Mouse (Mus musculus) embryonic fibroblast, embryonic 13.5 days (primary cell): Measurements from ENCODE around the gene Dlg2.

ENCODE experiments used
- CTCF ChIP-seq: IDR thresholded peaks from 2 replicates; pipeline ENCODE4 v1.5.1; 2011; ENCODE audit warnings: mild to moderate bottlenecking, control low read depth, low read length, moderate library complexity, borderline replicate concordance; ENCODE audit not compliant: insufficient read depth
- POLR2A ChIP-seq: IDR thresholded peaks from 2 replicates; pipeline ENCODE4 v1.6.1; 2011; ENCODE audit warnings: low read depth, mild to moderate bottlenecking, control low read depth, low read length, moderate library complexity

DNA sequence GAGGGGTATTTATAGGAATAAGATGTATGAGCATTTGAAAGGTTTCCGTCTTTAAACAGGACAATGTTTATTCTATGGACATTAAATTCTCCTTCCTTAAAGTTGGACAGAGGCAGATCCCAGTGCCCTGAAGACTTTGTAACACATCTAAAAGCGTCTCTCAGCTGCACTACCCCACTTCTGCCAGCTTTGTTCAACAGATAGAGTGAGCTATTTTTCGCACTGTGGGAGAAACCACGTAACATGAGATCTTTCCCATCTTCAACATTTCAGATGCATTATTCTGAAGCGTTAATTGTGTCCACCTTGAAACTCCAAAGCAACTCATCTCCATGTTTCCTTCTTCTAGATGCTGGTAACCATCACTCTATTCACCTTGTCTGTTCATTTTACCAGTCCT lies 958.3 kb downstream of the Dlg2 start:
- TF ChIP-seq CTCF (no peak), POLR2A (no peak)
